Mouse (Mus musculus): ENCODE results near the gene Lypd6b. TPM values are rescaled to one million over a fixed set of nuclear protein-coding genes. Genes with fewer than 3 reads are reported as not detected.

Lypd6b gene
- total and polyA plus RNA-seq, 2 experiments from 2014 or later: 13.9 to 21.8 TPM

GRCm38 (mm10) chr2:49880507-49880906 lies 93.0 kb downstream of the Lypd6b start:
- ATAC-seq (peak; percentile 35; the same call in 1 of the 2 replicates), DNase-seq (ENCODE audit: low spot score) (peak; percentile 33)
- Histone ChIP-seq H3K4me1 (ENCODE audit: insufficient read depth, low read length) (no peaks in the 10 kb centered on the region), H3K4me2 (ENCODE audit: low read depth, low read length) (no peak overlapping the region), H3K9ac (replicated peaks; ENCODE audit: low read length) (no peak overlapping the region), H3K9me3 (ENCODE audit: low read length) (no peaks in the 10 kb centered on the region), H3K27me3 (ENCODE audit: insufficient read depth, low read length) (no peaks in the 10 kb centered on the region), H3K36me3 (ENCODE audit: insufficient read depth, low read length) (no peaks in the 10 kb centered on the region), H3K27ac (no peak overlapping the region), H3K4me3 (ENCODE audit: low read length) (no peak overlapping the region)
- WGBS: 39% methylated on average over 9 of the region's 9 CpGs
- TF ChIP-seq CTCF (IDR thresholded peaks at IDR 0.05; ENCODE audit: low read depth): no peak

- Histone ChIP-seq H3K9ac (replicated peaks; ENCODE audit: low read length) (no peak overlapping the region), H3K27ac (no peak overlapping the region), H3K4me1 (ENCODE audit: insufficient read depth, low read length) (no peaks in the 10 kb centered on the region), H3K36me3 (ENCODE audit: insufficient read depth, low read length) (no peaks in the 10 kb centered on the region), H3K4me3 (ENCODE audit: low read length) (no peak overlapping the region), H3K4me2 (ENCODE audit: low read depth, low read length) (no peak overlapping the region), H3K27me3 (ENCODE audit: insufficient read depth, low read length) (no peaks in the 10 kb centered on the region), H3K9me3 (ENCODE audit: low read length) (no peaks in the 10 kb centered on the region)
- 94% methylated on average over 1 of the region's 1 CpGs for WGBS
- no peak for ATAC-seq
- no peak for DNase-seq (ENCODE audit: low spot score)
- TF ChIP-seq CTCF (IDR thresholded peaks at IDR 0.05; ENCODE audit: low read depth): no peak
Measured at GRCm38 (mm10) chr2:49881002-49881401, 93.5 kb downstream of the Lypd6b start.

- DNase-seq (ENCODE audit: low spot score) (no peak), ATAC-seq (no peak)
- no peak overlapping the region for H3K9ac ChIP-seq (replicated peaks; ENCODE audit: low read length)
- no peaks in the 10 kb centered on the region for H3K4me1 ChIP-seq (ENCODE audit: insufficient read depth, low read length)
- no peak for TF ChIP-seq CTCF (IDR thresholded peaks at IDR 0.05; ENCODE audit: low read depth)
- no peaks in the 10 kb centered on the region for H3K9me3 ChIP-seq (ENCODE audit: low read length)
- H3K4me2 ChIP-seq (ENCODE audit: low read depth, low read length): no peak overlapping the region
- H3K27me3 ChIP-seq (ENCODE audit: insufficient read depth, low read length): no peaks in the 10 kb centered on the region
- H3K4me3 ChIP-seq (ENCODE audit: low read length): no peak overlapping the region
- H3K27ac ChIP-seq: no peak overlapping the region
- H3K36me3 ChIP-seq (ENCODE audit: insufficient read depth, low read length): no peaks in the 10 kb centered on the region
- WGBS: 78% methylated on average over 1 of the region's 1 CpGs
Measured at GRCm38 (mm10) chr2:49882461-49882860, 95.0 kb downstream of the Lypd6b start.

GRCm38 (mm10) chr2:49883990-49884389 lies 96.5 kb downstream of the Lypd6b start:
- WGBS: 33% methylated on average over 3 of the region's 3 CpGs
- H3K27ac ChIP-seq: no peak overlapping the region
- no peaks in the 10 kb centered on the region for H3K27me3 ChIP-seq (ENCODE audit: insufficient read depth, low read length)
- no peak for ATAC-seq
- DNase-seq (ENCODE audit: low spot score): no peak
- H3K4me3 ChIP-seq (ENCODE audit: low read length): no peak overlapping the region
- 0 out of 2 replicates have a peak, but pooled peaks cover 4% of the 10 kb centered on the region for H3K4me1 ChIP-seq (ENCODE audit: insufficient read depth, low read length)
- H3K9me3 ChIP-seq (ENCODE audit: low read length): no peaks in the 10 kb centered on the region
- no peak for TF ChIP-seq CTCF (IDR thresholded peaks at IDR 0.05; ENCODE audit: low read depth)
- no peaks in the 10 kb centered on the region for H3K36me3 ChIP-seq (ENCODE audit: insufficient read depth, low read length)
- no peak overlapping the region for H3K4me2 ChIP-seq (ENCODE audit: low read depth, low read length)
- H3K9ac ChIP-seq (replicated peaks; ENCODE audit: low read length): no peak overlapping the region

- ATAC-seq (no peak), DNase-seq (ENCODE audit: low spot score) (no peak)
- Histone ChIP-seq H3K27ac (no peak overlapping the region), H3K9ac (replicated peaks; ENCODE audit: low read length) (no peak overlapping the region), H3K4me3 (ENCODE audit: low read length) (no peak overlapping the region), H3K4me1 (ENCODE audit: insufficient read depth, low read length) (0 out of 2 replicates have a peak, but pooled peaks cover 4% of the 10 kb centered on the region), H3K4me2 (ENCODE audit: low read depth, low read length) (no peak overlapping the region), H3K27me3 (ENCODE audit: insufficient read depth, low read length) (no peaks in the 10 kb centered on the region), H3K36me3 (ENCODE audit: insufficient read depth, low read length) (no peaks in the 10 kb centered on the region), H3K9me3 (ENCODE audit: low read length) (no peaks in the 10 kb centered on the region)
- WGBS: 75% methylated on average over 4 of the region's 4 CpGs
- TF ChIP-seq CTCF (IDR thresholded peaks at IDR 0.05; ENCODE audit: low read depth): no peak
Measured at GRCm38 (mm10) chr2:49886209-49886608, 98.7 kb downstream of the Lypd6b start.

GRCm38 (mm10) chr2:49888346-49888745 lies 100.9 kb downstream of the Lypd6b start:
- Histone ChIP-seq H3K9ac (replicated peaks; ENCODE audit: low read length) (no peak overlapping the region), H3K36me3 (ENCODE audit: insufficient read depth, low read length) (no peaks in the 10 kb centered on the region), H3K4me3 (ENCODE audit: low read length) (no peak overlapping the region), H3K4me1 (ENCODE audit: insufficient read depth, low read length) (0 out of 2 replicates have a peak, but pooled peaks cover 4% of the 10 kb centered on the region), H3K4me2 (ENCODE audit: low read depth, low read length) (no peak overlapping the region), H3K27me3 (ENCODE audit: insufficient read depth, low read length) (no peaks in the 10 kb centered on the region), H3K27ac (no peak overlapping the region), H3K9me3 (ENCODE audit: low read length) (no peaks in the 10 kb centered on the region)
- 68% methylated on average over 4 of the region's 4 CpGs for WGBS
- no peak for TF ChIP-seq CTCF (IDR thresholded peaks at IDR 0.05; ENCODE audit: low read depth)
- DNase-seq (ENCODE audit: low spot score) (no peak), ATAC-seq (no peak)

- H3K27ac ChIP-seq: no peak overlapping the region
- no peak overlapping the region for H3K4me2 ChIP-seq (ENCODE audit: low read depth, low read length)
- no peak for TF ChIP-seq CTCF (IDR thresholded peaks at IDR 0.05; ENCODE audit: low read depth)
- 24% methylated on average over 2 of the region's 2 CpGs for WGBS
- no peak overlapping the region for H3K9ac ChIP-seq (replicated peaks; ENCODE audit: low read length)
- H3K9me3 ChIP-seq (ENCODE audit: low read length): no peaks in the 10 kb centered on the region
- ATAC-seq (no peak), DNase-seq (ENCODE audit: low spot score) (no peak)
- no peak overlapping the region for H3K4me3 ChIP-seq (ENCODE audit: low read length)
- 0 out of 2 replicates have a peak, but pooled peaks cover 4% of the 10 kb centered on the region for H3K4me1 ChIP-seq (ENCODE audit: insufficient read depth, low read length)
- no peaks in the 10 kb centered on the region for H3K27me3 ChIP-seq (ENCODE audit: insufficient read depth, low read length)
- no peaks in the 10 kb centered on the region for H3K36me3 ChIP-seq (ENCODE audit: insufficient read depth, low read length)
Measured at GRCm38 (mm10) chr2:49890727-49891126, 103.2 kb downstream of the Lypd6b start.

Measured in hindbrain, postnatal 0 days (tissue).